Mouse (Mus musculus): ENCODE results near the gene Upk2.

- TF ChIP-seq CTCF (IDR thresholded peaks at IDR 0.05; ENCODE audit: extremely low read depth, insufficient read length, insufficient replicate concordance, low read depth, low read length) = no peak
- no peak for TF ChIP-seq POLR2A (IDR thresholded peaks at IDR 0.05; ENCODE audit: low read depth, low read length)
Measured at GRCm38 (mm10) chr9:44492631-44493461, 38.1 kb upstream of the Upk2 start.
